Mouse (Mus musculus) heart, postnatal 0 days (tissue): ENCODE measurements at regions not wholly inside any gene's neighbourhood (a gene's known extent, or its start where the extent isn't known, plus 50 kb on each side); places are given as distances from the start of the nearest gene placed in this dataset.

Source experiments
- CTCF ChIP-seq: IDR thresholded peaks from 2 replicates; pipeline ENCODE4 v1.5.1; 2016; ENCODE audit warnings: antibody characterized with exemption, control low read depth, low read depth
- EP300 ChIP-seq: IDR thresholded peaks from 2 replicates; pipeline ENCODE4 v1.6.1; 2016; ENCODE audit warnings: antibody characterized with exemption, low read depth

DNA sequence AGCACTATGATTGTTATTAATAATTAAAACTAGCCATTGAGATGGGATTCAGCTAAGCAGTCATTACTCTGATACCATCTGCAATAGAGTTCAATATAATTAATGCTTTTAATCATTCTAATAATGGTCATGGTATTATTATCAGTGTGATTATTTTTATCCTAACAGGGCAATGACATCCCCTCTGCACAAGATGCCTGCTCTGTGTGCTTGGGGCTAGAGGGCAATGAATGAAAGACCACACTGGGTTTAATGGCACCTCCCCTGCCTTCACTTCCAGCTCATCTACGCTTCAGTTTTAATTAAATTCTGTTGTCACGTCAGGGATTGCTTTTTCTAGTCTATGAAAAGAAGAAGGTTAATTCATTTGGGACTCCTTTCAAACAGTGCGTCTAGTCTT lies 139.1 kb upstream of the Gm11096 start:
- TF ChIP-seq CTCF (no peak), EP300 (no peak)
